Mouse (Mus musculus) cerebellum, adult 18-20 months (tissue): ENCODE measurements around the gene Cnot8.

Experiments
- DNase-seq, 2 experiments: peaks; one replicate each; pipeline ENCODE4 v3.0.0; 2021

The Cnot8 gene

GRCm38 (mm10) chr11:58167822-58168166 lies 63.8 kb downstream of the Cnot8 start:
- no peak for DNase-seq
